Mouse (Mus musculus) lung, adult 2 months (tissue): ENCODE measurements around the gene Tcf7l1. TPM values are rescaled to one million over a fixed set of nuclear protein-coding genes. Genes with fewer than 3 reads are reported as not detected.

ENCODE experiments used
- DNase-seq: peaks from one replicate; pipeline ENCODE4 v3.0.0; 2022
- H3K4me1 ChIP-seq: fragments of 200-500 bp; 2 replicates; pipeline ENCODE4 v1.6.1; 2011; ENCODE audit warnings: low read length; ENCODE audit not compliant: control insufficient read depth, insufficient read depth
- H3K4me3 ChIP-seq: fragments of 200-500 bp; replicated peaks from 2 replicates; pipeline ENCODE3; 2011; ENCODE audit warnings: low read depth, mild to moderate bottlenecking, control low read depth, low read length; ENCODE audit errors: extremely low read depth
- CTCF ChIP-seq: fragments of 200-500 bp; IDR thresholded peaks from 2 replicates; pipeline ENCODE4 v1.5.1; 2011; ENCODE audit warnings: mild to moderate bottlenecking, low read length, control low read depth; ENCODE audit not compliant: insufficient read depth
- POLR2A ChIP-seq: fragments of 200-500 bp; IDR thresholded peaks from 2 replicates; pipeline ENCODE4 v1.6.1; 2011; ENCODE audit warnings: low read depth, mild to moderate bottlenecking, control low read depth, low read length, borderline replicate concordance; ENCODE audit errors: extremely low read depth
- WGBS: fragments of 180-500 bp; shearing (Covaris S2); methylation state at CpG from one replicate; pipeline ENCODE4 v1.1.7; 2018; 5-methylcytosine and 5-hydroxymethylcytosine counted together
- polyA plus RNA-seq: library from polyadenylated mRNA; depleted of rRNA; stranded (reverse); fragments of >200 nt; gene quantifications from 2 replicates; pipeline ENCODE4 v1.2.3, GENCODE M21; 2012

Tcf7l1 gene
- polyA plus RNA-seq, 1 experiment: 30.1 TPM

- H3K4me3 ChIP-seq: no peak overlapping the region
- WGBS: 67% methylated on average over 3 of the region's 3 CpGs
- DNase-seq: no peak
- TF ChIP-seq CTCF (no peak), POLR2A (no peak)
- peaks cover 6% of the 10 kb centered on the region; the same call in 1 of the 2 replicates for H3K4me1 ChIP-seq
These were observed 68.2 kb downstream of the Tcf7l1 start for GRCm38 (mm10) chr6:72720852-72721251.

DNA sequence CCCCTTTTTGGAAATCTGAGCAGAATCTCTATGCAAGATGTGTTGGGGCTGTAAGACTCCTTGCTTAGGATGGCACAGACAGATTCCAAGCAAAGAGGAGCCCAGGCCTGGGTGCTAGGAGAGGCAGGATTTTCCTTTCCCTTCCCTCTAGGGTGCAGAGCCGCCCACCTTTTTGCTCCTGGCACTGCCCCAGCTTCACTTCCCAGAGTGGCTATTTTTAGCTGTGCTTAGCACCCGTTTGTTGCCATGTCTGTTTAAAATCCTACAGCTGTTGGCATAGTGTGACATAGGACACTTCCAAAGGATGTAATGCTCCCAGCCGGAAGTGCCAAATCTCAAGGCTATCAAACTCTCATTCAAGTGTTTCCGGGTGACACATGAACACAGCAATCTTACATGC lies 74.3 kb downstream of the Tcf7l1 start:
- TF ChIP-seq CTCF: no peak
- TF ChIP-seq POLR2A: no peak
- no peak for DNase-seq
- Histone ChIP-seq H3K4me1 (peaks cover 19% of the 10 kb centered on the region), H3K4me3 (no peak overlapping the region)
- 9% methylated on average over 4 of the region's 4 CpGs for WGBS

DNA sequence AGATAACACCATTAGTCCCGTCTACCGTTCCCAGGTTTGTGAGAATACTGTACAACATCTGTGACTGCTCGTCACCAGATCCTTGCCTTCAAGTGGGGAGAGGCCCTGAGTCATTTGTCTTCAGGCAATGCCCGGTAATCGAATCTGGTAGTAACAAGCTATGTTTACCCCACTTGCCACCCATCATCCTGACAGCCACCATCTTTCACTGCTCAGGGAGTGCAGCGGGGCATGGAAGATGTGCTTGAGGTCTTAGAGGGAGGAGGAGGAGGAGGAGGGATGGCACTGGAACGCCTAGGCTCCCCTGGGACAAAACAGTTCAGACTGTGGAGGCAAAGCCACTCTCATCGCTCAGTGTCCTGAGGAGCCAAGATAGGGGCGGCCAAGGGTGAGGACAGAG lies 74.8 kb downstream of the Tcf7l1 start:
- no peak for DNase-seq
- peaks cover 19% of the 10 kb centered on the region for H3K4me1 ChIP-seq
- no peak overlapping the region for H3K4me3 ChIP-seq
- TF ChIP-seq POLR2A: no peak
- no peak for TF ChIP-seq CTCF
- 64% methylated on average over 9 of the region's 9 CpGs for whole genome bisulfite sequencing

- Histone ChIP-seq H3K4me3 (no peak overlapping the region), H3K4me1 (peaks cover 19% of the 10 kb centered on the region)
- DNase-seq: no peak
- TF ChIP-seq CTCF (no peak), POLR2A (no peak)
- 23% methylated on average over 8 of the region's 8 CpGs for WGBS
These were observed 77.5 kb downstream of the Tcf7l1 start for GRCm38 (mm10) chr6:72711508-72712081.

GRCm38 (mm10) chr6:72710897-72711507 lies 78.1 kb downstream of the Tcf7l1 start:
- TF ChIP-seq POLR2A (no peak), CTCF (no peak)
- DNase-seq: no peak

DNA sequence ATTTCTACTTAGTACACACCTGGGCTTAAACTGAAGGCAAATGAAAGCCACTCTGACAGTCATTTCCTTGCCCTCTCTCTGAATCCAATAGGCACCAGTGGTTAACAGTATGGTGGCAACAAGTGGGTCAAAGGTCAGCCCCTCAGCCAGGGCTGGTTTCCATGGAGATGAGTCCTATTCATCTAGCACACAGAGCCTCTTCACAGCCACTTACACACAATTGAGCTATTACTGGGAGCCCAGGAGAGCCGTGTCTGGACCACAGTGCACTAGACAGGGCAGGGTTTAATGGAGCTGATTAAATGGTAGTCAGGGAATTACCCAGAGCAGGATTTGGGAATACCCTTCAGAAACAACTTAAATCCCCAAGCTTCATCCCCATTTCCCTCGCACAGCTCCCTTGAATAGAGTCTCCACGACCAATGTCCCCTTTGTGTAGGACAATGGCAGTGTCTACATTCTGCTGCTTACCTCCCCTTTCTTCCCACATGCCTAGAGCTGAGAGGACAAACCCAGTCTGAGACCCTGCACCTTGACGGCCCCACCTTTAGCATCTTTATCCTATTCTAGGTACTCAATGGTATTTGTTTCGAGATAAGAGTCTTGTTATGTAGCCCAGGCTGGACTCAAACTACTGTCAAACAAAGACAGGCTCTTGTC lies 89.5 kb downstream of the Tcf7l1 start:
- Histone ChIP-seq H3K4me1 (no peaks in the 10 kb centered on the region), H3K4me3 (no peak overlapping the region)
- no peak for DNase-seq
- TF ChIP-seq POLR2A: no peak
- no peak for TF ChIP-seq CTCF
- WGBS: 77% methylated on average over 5 of the region's 5 CpGs

More at GRCm38 (mm10) chr6:72710897-72711507, 78.1 kb downstream of the Tcf7l1 start:
- Histone ChIP-seq H3K4me3 (no peak overlapping the region), H3K4me1 (peaks cover 19% of the 10 kb centered on the region)
- WGBS: 67% methylated on average over 10 of the region's 10 CpGs

GRCm38 (mm10) chr6:72698559-72698958 lies 90.5 kb downstream of the Tcf7l1 start:
- WGBS: 91% methylated on average over 5 of the region's 5 CpGs

DNA sequence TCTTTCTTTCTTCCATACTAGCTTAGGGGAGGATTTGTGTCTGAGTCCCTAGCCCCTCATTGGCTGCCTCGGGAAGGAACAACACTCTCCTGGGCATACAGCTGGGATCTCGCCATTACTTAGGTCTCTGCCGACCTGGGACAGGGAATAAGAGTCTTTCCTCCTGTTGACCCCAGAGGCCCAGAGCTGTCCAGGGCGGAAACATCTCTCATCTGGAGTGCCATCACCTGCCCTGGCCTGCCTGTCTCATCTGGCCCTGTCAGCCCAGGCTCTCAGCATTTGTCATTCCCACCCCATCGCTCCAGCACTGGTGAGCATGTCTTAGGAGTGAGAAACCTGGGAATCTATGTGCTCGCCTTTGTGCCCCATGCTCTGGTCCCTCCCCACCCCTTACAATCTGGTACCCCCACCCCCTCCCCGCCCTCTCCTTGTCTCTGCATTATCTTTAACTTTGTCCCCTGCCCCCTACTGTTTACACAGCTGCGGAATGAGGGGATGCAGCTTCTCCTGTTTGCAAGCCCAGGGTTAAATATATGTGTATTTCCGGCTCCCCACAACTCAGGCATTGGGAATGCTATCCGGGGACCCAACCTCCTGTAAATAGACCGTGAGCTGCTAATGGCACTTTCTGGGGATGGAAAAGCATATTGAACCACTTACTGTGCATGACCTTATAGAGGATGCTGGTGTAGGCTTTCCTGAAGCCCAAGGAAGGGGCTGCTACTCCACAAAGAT lies 92.3 kb downstream of the Tcf7l1 start:
- H3K4me1 ChIP-seq: peaks cover 5% of the 10 kb centered on the region; the same call in 1 of the 2 replicates
- TF ChIP-seq CTCF: no peak
- TF ChIP-seq POLR2A: no peak
- no peak overlapping the region for H3K4me3 ChIP-seq
- 61% methylated on average over 11 of the region's 11 CpGs for WGBS
- DNase-seq: no peak

More at GRCm38 (mm10) chr6:72698559-72698958, 90.5 kb downstream of the Tcf7l1 start:
- peaks cover 5% of the 10 kb centered on the region; the same call in 1 of the 2 replicates for H3K4me1 ChIP-seq
- no peak overlapping the region for H3K4me3 ChIP-seq
- no peak for DNase-seq
- no peak for TF ChIP-seq POLR2A
- TF ChIP-seq CTCF: no peak

DNA sequence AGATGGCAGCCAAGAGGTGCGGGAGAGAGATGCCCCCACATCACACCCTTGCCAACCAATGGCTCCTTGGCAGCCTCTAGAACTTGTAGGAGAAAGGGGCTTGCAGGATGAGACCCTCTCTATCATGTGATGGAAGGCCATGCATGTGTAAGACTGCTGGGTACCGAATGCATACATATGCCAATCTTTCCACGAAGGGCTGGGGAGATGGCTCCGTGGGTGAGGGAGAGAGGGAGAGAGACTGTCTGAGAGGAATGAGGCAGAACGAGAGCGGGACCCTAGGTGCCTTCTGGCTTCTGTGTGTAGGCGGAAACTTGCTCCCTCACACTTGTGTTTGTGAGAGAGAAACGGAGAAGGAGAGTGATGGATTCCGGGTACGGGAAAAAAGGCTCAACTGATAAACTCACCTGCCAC lies 94.3 kb downstream of the Tcf7l1 start:
- no peak for DNase-seq
- peaks cover 5% of the 10 kb centered on the region; the same call in 1 of the 2 replicates for H3K4me1 ChIP-seq
- WGBS: 56% methylated on average over 10 of the region's 10 CpGs
- TF ChIP-seq POLR2A (no peak), CTCF (no peak)
- H3K4me3 ChIP-seq: no peak overlapping the region
